Mouse (Mus musculus): ENCODE results near the gene Klhl36. TPM values are rescaled to one million over a fixed set of nuclear protein-coding genes. Genes with fewer than 3 reads are reported as not detected.

Gene Klhl36
- polyA plus RNA-seq, 1 experiment from 2014 or later = 20.5 TPM

Other genes starting within 250 kb of the Klhl36 start
- not detected in 2 replicates for gene Adad2, start 249.5 kb upstream of the Klhl36 start, polyA plus RNA-seq (2015; fragmentation: Nextera tagmentation; extraction: Ambion mirVana)
- gene Kcng4, start 226.6 kb upstream of the Klhl36 start, polyA plus RNA-seq (2015; fragmentation: Nextera tagmentation; extraction: Ambion mirVana) = 0.04 and 0.07 TPM in 2 replicates
- 0.91 and 0.99 TPM in 2 replicates for gene Wfdc1, start 195.9 kb upstream of the Klhl36 start, polyA plus RNA-seq (2015; fragmentation: Nextera tagmentation; extraction: Ambion mirVana)
- gene Atp2c2, start 162.3 kb upstream of the Klhl36 start, polyA plus RNA-seq (2015; fragmentation: Nextera tagmentation; extraction: Ambion mirVana) = 0.27 and 0.29 TPM in 2 replicates
- 9.0 and 9.2 TPM in 2 replicates for gene Tldc1, start 83.8 kb upstream of the Klhl36 start, polyA plus RNA-seq (2015; fragmentation: Nextera tagmentation; extraction: Ambion mirVana)
- gene Cotl1, start 21.7 kb upstream of the Klhl36 start, polyA plus RNA-seq (2015; fragmentation: Nextera tagmentation; extraction: Ambion mirVana) = 94.3 and 127 TPM in 2 replicates
- 76.1 and 77.7 TPM in 2 replicates for gene Usp10, start 48.1 kb downstream of the Klhl36 start, polyA plus RNA-seq (2015; fragmentation: Nextera tagmentation; extraction: Ambion mirVana)
- not detected in 2 replicates for gene Gm20388, start 48.6 kb downstream of the Klhl36 start, polyA plus RNA-seq (2015; fragmentation: Nextera tagmentation; extraction: Ambion mirVana)
- gene Crispld2, start 130.2 kb downstream of the Klhl36 start, polyA plus RNA-seq (2015; fragmentation: Nextera tagmentation; extraction: Ambion mirVana) = 2.4 TPM in 2 replicates
- 30.6 and 35.9 TPM in 2 replicates for gene Zdhhc7, start 239.2 kb downstream of the Klhl36 start, polyA plus RNA-seq (2015; fragmentation: Nextera tagmentation; extraction: Ambion mirVana)